Mouse (Mus musculus) macrophage (primary cell): Measurements from ENCODE around the gene Gmeb2. TPM values are rescaled to one million over a fixed set of nuclear protein-coding genes. Genes with fewer than 3 reads are reported as not detected.

Experiments used
- H3K27ac ChIP-seq: fragments of 350-480 bp; formaldehyde crosslinking; 2 replicates; pipeline ENCODE4 v1.9.0; 2021
- H3K36me3 ChIP-seq: fragments of 350-480 bp; formaldehyde crosslinking; 2 replicates; pipeline ENCODE4 v1.9.0; 2021; ENCODE audit errors: inconsistent target
- H3K4me3 ChIP-seq: fragments of 350-480 bp; formaldehyde crosslinking; 2 replicates; pipeline ENCODE4 v1.9.0; 2021; ENCODE audit errors: inconsistent target
- H3K79me2 ChIP-seq: fragments of 350-480 bp; formaldehyde crosslinking; 2 replicates; pipeline ENCODE4 v1.9.0; 2021; ENCODE audit errors: inconsistent target
- WGBS: methylation state at CpG from one replicate; pipeline ENCODE4 v1.1.7; 2026; ENCODE audit warnings: inconsistent platforms; ENCODE audit not compliant: missing documents; 5-methylcytosine and 5-hydroxymethylcytosine counted together
- polyA plus RNA-seq: library from polyadenylated mRNA; stranded (reverse); fragments of 250-400 nt; gene quantifications from 3 replicates; pipeline ENCODE4 v1.2.4, GENCODE M21; 2018; ENCODE audit warnings: inconsistent platforms

The Gmeb2 gene
- polyA plus RNA-seq, 1 experiment from 2014 or later = 8.9 TPM

DNA sequence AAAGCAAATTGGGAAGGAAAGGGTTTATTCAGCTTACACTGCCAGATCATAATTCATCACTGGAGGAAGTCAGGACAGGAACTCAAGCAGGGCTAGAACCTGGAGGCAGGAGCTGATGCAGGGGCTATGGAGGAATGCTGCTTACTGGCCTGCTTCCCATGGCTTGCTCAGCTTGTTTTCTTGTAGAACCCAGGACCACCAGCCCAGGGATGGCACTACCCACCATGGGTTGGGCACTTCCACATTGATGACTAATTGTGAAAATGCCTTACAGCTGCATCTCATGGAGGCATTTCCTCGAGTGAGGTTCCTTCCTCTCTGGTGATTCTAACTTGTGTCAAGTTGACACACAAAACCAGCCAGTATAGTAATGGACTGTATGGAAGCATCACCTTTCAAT lies 3.1 kb upstream of the Gmeb2 start:
- WGBS = 0% methylated on average over 1 of the region's 1 CpGs
- H3K36me3 ChIP-seq = no peaks in the 10 kb centered on the region
- peaks cover 55% of the 10 kb centered on the region for H3K79me2 ChIP-seq
- H3K4me3 ChIP-seq = no peak overlapping the region
- H3K27ac ChIP-seq = peak overlapping the region; percentile 28; the same call in 1 of the 2 replicates

GRCm38 (mm10) chr2:181288691-181289090 lies 856 bp upstream of the Gmeb2 start:
- peaks cover 62% of the 10 kb centered on the region for H3K79me2 ChIP-seq
- peak overlapping the region; percentile 49 for H3K4me3 ChIP-seq
- peak overlapping the region; percentile 67 for H3K27ac ChIP-seq
- WGBS = 66% methylated on average over 3 of the region's 3 CpGs
- no peaks in the 10 kb centered on the region for H3K36me3 ChIP-seq

DNA sequence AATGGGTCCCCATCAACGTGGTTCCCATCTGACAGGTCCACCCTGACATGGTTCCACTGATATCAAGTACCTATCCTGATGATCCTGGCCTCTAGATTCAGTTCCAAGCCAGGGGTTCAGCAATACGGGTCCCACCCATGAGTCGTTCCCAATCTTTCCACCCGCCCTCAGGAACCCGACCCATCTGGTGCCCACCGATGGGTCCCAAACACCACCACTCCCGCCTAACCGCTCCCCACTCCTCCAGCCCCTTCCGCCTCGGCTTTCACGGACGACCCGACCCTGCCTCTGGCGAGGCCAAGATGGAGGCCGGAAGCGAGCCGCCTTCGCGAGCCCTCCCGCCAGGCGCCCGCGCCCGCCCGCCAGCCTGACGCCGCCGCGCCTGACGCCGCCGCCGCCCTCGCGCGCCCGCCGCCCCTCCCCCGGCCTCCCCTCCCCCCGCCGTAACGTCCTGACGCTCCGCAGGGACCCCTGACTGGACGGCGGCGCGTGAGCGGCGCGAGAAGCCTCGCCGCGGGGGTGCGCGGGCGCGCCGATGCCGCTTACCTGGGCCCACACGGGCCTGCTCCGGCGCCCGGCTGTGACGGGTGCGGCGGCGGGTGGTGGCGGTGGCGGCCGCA lies 387 bp downstream of the Gmeb2 start:
- Histone ChIP-seq H3K4me3 (peak overlapping the region; percentile 69), H3K79me2 (peaks cover 72% of the 10 kb centered on the region), H3K27ac (peak overlapping the region; percentile 89), H3K36me3 (0 out of 2 replicates have a peak, but pooled peaks cover 4% of the 10 kb centered on the region)
- 0% methylated on average over 19 of the region's 71 CpGs for WGBS

GRCm38 (mm10) chr2:181286629-181287337 lies 1.1 kb downstream of the Gmeb2 start:
- H3K79me2 ChIP-seq = peaks cover 77% of the 10 kb centered on the region

GRCm38 (mm10) chr2:181279968-181280367 lies 7.9 kb downstream of the Gmeb2 start:
- Histone ChIP-seq H3K36me3 (0 out of 2 replicates have a peak, but pooled peaks cover 11% of the 10 kb centered on the region), H3K27ac (no peak overlapping the region), H3K4me3 (no peak overlapping the region), H3K79me2 (peaks cover 64% of the 10 kb centered on the region)
- 91% methylated on average over 1 of the region's 1 CpGs for WGBS

More at GRCm38 (mm10) chr2:181286629-181287337, 1.1 kb downstream of the Gmeb2 start:
- 43% methylated on average over 6 of the region's 6 CpGs for WGBS
- H3K36me3 ChIP-seq = 0 out of 2 replicates have a peak, but pooled peaks cover 4% of the 10 kb centered on the region
- H3K27ac ChIP-seq = peak overlapping the region; percentile 89
- H3K4me3 ChIP-seq = peak overlapping the region; percentile 69

DNA sequence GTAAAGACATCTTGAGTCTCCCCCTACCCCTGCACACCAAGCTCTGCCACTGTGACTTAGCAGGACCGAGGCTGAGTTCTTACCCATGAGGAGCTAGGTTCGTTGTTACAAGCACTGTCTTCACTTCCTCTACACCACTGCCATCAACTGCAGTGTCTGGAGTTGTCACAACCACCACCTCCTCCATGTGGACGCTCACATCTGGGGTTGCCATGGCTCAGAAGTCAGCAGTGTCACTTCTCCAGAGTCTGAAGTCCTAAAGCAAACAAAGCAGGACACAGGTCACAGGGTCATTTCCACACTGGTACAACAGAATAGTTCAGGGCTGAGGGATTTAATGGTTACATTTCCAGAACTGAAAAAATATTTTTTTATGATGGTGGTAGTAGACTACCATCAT lies 10.0 kb downstream of the Gmeb2 start:
- WGBS = 48% methylated on average over 3 of the region's 3 CpGs
- H3K4me3 ChIP-seq = no peak overlapping the region
- H3K36me3 ChIP-seq = 0 out of 2 replicates have a peak, but pooled peaks cover 7% of the 10 kb centered on the region
- no peak overlapping the region for H3K27ac ChIP-seq
- H3K79me2 ChIP-seq = peaks cover 49% of the 10 kb centered on the region

DNA sequence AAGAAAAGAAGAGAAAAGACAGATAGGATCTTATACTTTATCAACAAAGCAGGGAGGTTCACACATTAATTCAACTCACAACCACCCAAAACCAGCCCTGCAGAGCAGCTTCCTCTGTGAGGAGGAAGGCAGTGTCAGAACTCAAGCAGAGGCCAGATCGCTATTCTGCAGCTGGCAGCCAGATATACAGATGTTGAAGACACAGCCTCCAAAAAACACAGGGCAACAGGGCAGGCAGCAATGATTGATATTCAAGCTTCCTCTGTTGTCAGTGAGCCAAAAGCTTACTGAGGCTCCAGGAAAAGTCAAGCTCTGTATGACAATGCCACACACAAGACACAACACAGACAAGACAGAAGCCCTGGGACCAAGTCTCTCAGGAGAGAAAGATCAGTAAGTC lies 11.1 kb downstream of the Gmeb2 start:
- 75% methylated on average over 1 of the region's 1 CpGs for WGBS
- Histone ChIP-seq H3K79me2 (peaks cover 42% of the 10 kb centered on the region), H3K36me3 (0 out of 2 replicates have a peak, but pooled peaks cover 7% of the 10 kb centered on the region), H3K27ac (no peak overlapping the region), H3K4me3 (no peak overlapping the region)

DNA sequence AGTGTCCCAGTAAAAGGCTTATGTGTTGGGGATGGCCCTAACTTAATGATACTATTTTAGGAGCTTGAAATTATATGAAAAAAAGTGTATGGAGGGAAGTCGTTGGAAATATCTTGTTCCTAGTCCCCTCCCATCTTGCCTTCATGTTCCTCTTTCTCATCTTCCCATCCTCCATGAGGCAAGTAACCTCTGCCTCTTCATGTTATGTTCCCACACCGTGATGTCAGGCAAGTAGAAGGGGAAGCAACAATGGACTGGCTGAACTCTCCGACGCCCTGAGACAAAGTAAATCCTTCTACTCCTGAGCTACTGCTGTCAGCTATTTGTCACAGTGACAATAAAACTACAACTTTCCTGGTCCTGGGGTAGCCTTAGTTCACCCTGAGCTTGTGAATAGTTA lies 13.2 kb downstream of the Gmeb2 start:
- 12% methylated on average over 4 of the region's 4 CpGs for WGBS
- no peak overlapping the region for H3K4me3 ChIP-seq

DNA sequence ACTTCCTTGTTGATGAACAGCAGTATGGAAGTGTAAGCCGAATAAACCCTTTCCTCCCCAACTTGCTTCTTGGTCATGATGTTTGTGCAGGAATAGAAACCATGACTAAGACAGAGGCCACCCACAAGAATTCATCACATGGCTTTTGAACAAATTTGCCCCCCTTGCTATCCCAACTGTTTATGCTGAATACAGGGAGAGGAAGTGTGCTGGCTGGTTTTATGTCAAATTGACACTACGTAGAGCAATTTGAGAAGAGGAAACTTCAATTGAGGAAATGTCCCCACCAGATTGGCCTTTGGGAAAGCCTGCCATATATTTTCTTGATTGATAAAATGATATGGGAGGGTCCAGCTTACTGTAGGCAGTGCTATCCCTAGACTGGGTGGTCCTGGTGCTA lies 14.0 kb downstream of the Gmeb2 start:
- 6% methylated on average over 1 of the region's 2 CpGs for WGBS
- Histone ChIP-seq H3K27ac (peak overlapping the region; percentile 91), H3K79me2 (peaks cover 20% of the 10 kb centered on the region; the same call in 1 of the 2 replicates), H3K4me3 (no peak overlapping the region), H3K36me3 (peaks cover 10% of the 10 kb centered on the region; the same call in 1 of the 2 replicates)

More for the DNA sequence above, 13.2 kb downstream of the Gmeb2 start:
- peaks cover 10% of the 10 kb centered on the region; the same call in 1 of the 2 replicates for H3K36me3 ChIP-seq
- peak overlapping the region; percentile 91 for H3K27ac ChIP-seq
- peaks cover 28% of the 10 kb centered on the region for H3K79me2 ChIP-seq

DNA sequence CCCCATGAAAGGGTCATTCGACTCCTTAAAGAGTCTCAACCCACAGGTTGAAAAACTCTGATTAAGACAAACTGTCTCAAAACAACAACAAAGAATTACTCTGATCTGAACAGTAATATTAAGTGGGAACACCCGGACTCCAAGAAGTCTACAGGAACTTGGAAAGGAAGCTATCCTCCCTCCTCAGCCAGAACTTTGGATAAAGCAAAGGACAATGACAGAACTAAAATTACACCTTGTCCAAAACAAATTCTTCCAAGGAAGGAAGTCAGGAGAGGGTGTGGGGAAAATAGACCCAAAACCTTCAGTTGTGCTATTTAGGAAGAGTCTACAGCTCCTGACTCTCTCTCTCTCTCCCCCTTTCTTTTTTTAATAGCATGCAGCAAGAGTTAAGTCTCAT lies 15.7 kb downstream of the Gmeb2 start:
- WGBS = 94% methylated on average over 2 of the region's 2 CpGs
- H3K36me3 ChIP-seq = peaks cover 12% of the 10 kb centered on the region; the same call in 1 of the 2 replicates

DNA sequence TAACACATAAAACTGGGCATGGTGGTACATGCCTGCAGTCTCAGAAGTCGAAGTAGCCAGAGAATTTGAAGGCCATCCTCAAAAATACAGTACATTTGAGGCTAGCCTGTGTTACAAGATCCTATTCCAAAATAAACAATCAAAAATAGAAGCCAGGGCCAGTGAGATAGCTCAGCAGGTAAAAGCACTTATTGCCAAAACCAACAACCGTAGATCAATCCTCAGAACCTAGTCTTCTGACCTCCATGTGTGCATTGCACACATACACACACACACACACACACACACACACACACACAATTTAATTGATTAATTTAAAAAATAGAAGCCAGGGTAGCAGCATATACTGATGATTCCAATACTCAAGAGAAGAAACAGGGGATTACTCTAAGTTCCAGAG lies 21.0 kb downstream of the Gmeb2 start:
- Histone ChIP-seq H3K36me3 (peaks cover 49% of the 10 kb centered on the region), H3K27ac (no peak overlapping the region), H3K4me3 (no peak overlapping the region), H3K79me2 (peaks cover 7% of the 10 kb centered on the region; the same call in 1 of the 2 replicates)
- WGBS = 98% methylated on average over 2 of the region's 2 CpGs

More for the DNA sequence above, 15.7 kb downstream of the Gmeb2 start:
- peaks cover 12% of the 10 kb centered on the region; the same call in 1 of the 2 replicates for H3K79me2 ChIP-seq
- H3K27ac ChIP-seq = no peak overlapping the region
- H3K4me3 ChIP-seq = no peak overlapping the region

- H3K4me3 ChIP-seq = no peak overlapping the region
- H3K27ac ChIP-seq = no peak overlapping the region
- H3K36me3 ChIP-seq = peaks cover 52% of the 10 kb centered on the region
- H3K79me2 ChIP-seq = no peaks in the 10 kb centered on the region
- 100% methylated on average over 1 of the region's 1 CpGs for WGBS
Measured at GRCm38 (mm10) chr2:181253248-181253647, 34.6 kb downstream of the Gmeb2 start.

DNA sequence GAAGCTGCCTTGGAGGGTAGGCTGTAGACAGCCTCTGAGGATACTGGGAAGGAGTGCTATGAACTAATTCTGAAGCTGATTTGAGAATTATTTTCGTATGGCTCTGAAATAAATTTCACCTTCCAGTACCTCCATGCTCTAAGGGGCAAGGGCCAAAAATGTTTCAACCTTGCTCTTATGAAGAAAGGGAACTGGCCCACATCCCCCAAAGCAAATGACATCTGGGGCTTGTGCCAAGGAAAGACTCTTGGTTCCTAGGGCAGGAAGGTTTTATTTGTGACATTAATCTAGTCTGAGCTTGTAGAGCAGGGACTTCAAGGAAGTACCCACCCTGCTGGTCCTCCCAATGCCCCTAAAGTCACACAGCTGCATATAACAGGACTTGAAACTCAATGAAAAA lies 36.0 kb downstream of the Gmeb2 start:
- Histone ChIP-seq H3K27ac (no peak overlapping the region), H3K36me3 (peaks cover 40% of the 10 kb centered on the region), H3K4me3 (no peak overlapping the region), H3K79me2 (no peaks in the 10 kb centered on the region)
- 100% methylated on average over 1 of the region's 1 CpGs for WGBS

GRCm38 (mm10) chr2:181249217-181249616 lies 38.6 kb downstream of the Gmeb2 start:
- Histone ChIP-seq H3K36me3 (peaks cover 17% of the 10 kb centered on the region), H3K79me2 (no peaks in the 10 kb centered on the region), H3K4me3 (no peak overlapping the region), H3K27ac (no peak overlapping the region)
- WGBS = 88% methylated on average over 10 of the region's 10 CpGs

- 87% methylated on average over 2 of the region's 2 CpGs for WGBS
- H3K4me3 ChIP-seq = no peak overlapping the region
- H3K79me2 ChIP-seq = peaks cover 18% of the 10 kb centered on the region
- H3K27ac ChIP-seq = no peak overlapping the region
- H3K36me3 ChIP-seq = peaks cover 7% of the 10 kb centered on the region; the same call in 1 of the 2 replicates
Measured at GRCm38 (mm10) chr2:181245031-181245430, 42.8 kb downstream of the Gmeb2 start.
